Mouse (Mus musculus): ENCODE data around the gene Gm42688. TPM values are rescaled to one million over a fixed set of nuclear protein-coding genes. Genes with fewer than 3 reads are reported as not detected.

The Gm42688 gene
- polyA plus RNA-seq, 1 experiment from 2014 or later = 5.0 TPM

DNA sequence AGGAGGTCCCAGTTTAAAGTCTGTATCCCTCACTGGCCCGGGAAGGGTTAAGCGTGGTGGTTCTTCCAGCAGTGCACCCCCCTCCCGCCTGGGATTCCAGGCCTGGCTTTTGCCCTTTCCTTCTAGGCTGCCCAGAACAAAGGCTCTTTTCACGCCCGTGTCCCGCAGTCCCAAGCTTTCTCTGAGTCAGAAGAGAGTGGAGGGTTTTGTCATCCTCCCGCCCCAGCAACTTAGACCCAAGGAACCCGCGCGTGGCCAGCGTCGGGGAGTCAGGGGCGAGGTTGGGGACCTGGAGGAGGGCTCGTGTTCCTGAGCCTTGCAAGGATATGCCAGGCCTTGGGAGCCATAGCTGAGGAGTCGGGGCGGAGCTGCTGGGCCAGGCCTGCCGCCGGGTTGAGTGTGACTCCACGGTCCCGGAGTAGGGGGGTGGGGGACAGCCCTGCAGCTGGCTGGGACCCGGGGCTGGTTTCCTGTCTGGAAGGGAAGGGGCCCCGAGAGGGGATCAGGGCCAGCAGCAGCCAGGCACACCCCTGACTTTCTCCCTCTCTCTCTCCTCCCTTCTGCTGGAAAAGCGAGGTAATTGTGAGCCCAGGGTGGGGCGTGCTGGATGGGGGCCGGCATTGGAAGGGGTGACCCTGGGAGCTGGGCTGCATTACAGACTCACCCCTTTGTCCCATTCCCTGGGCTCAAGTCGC, 35.6 kb downstream of the Gm42688 start:
- peak overlapping the region; percentile 47 for H3K4me3 ChIP-seq (replicated peaks)
- peaks cover 21% of the 10 kb centered on the region for H3K27me3 ChIP-seq
- H3K4me2 ChIP-seq (replicated peaks) = peak overlapping the region; percentile 67
- H3K27ac ChIP-seq = peak overlapping the region; percentile 93
- no peaks in the 10 kb centered on the region for H3K36me3 ChIP-seq
- WGBS = 1% methylated on average over 26 of the region's 26 CpGs
- H3K9me3 ChIP-seq = no peaks in the 10 kb centered on the region
- peak; percentile 78 for ATAC-seq
- peaks cover 45% of the 10 kb centered on the region for H3K4me1 ChIP-seq (replicated peaks)
- peak overlapping the region; percentile 80 for H3K9ac ChIP-seq (replicated peaks)

DNA sequence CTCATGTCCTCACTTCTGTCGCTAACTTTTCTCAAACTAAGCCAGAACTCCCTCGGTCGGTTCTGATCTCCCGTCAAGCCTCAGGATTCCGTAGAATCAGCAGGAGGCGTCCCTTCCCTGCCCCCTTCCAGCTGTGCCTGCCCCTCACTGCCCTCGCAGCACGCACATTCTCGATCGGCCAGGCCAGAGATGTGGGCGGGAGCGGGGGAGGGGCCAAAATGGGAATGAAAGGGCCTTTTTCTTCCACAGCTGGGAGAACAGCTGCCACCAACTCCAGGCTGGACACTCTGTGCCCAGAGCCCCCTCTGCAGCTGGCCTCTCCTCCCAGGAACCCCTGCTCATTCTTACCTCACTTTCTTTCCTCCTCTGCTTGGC, 36.1 kb downstream of the Gm42688 start:
- peak overlapping the region; percentile 47 for H3K4me3 ChIP-seq (replicated peaks)
- H3K4me2 ChIP-seq (replicated peaks) = peak overlapping the region; percentile 67
- H3K27me3 ChIP-seq = peaks cover 21% of the 10 kb centered on the region
- WGBS = 2% methylated on average over 12 of the region's 12 CpGs
- peaks cover 50% of the 10 kb centered on the region for H3K4me1 ChIP-seq (replicated peaks)
- H3K27ac ChIP-seq = peak overlapping the region; percentile 93
- H3K9ac ChIP-seq (replicated peaks) = peak overlapping the region; percentile 80
- peak; percentile 65 for ATAC-seq
- no peaks in the 10 kb centered on the region for H3K9me3 ChIP-seq
- H3K36me3 ChIP-seq = no peaks in the 10 kb centered on the region

DNA sequence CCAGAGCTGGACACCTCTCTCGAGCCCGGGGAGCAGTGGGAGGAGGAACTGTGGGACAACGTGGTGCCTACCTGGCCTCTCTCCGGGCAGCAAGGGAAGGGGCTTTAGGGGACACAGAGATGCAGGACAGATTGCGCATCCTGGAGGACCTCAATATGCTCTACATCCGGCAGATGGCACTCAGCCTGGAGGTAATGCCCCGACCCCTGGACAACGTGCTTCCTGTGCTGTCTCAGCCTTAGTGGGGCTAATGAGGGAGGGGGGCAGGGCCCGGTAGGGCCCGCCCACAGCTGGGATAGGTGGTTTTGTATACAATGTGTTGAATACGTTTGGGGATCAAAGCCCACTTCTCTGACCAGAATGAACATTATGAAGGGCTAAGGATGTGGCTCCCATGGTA, 36.6 kb downstream of the Gm42688 start:
- under 1% methylated on average over 11 of the region's 11 CpGs for WGBS
- H3K9me3 ChIP-seq = no peaks in the 10 kb centered on the region
- H3K4me3 ChIP-seq (replicated peaks) = peak overlapping the region; percentile 47
- H3K9ac ChIP-seq (replicated peaks) = peak overlapping the region; percentile 80
- peaks cover 54% of the 10 kb centered on the region for H3K4me1 ChIP-seq (replicated peaks)
- peak; percentile 29 for ATAC-seq
- H3K27me3 ChIP-seq = peaks cover 21% of the 10 kb centered on the region
- no peaks in the 10 kb centered on the region for H3K36me3 ChIP-seq
- peak overlapping the region; percentile 67 for H3K4me2 ChIP-seq (replicated peaks)
- H3K27ac ChIP-seq = peak overlapping the region; percentile 93

DNA sequence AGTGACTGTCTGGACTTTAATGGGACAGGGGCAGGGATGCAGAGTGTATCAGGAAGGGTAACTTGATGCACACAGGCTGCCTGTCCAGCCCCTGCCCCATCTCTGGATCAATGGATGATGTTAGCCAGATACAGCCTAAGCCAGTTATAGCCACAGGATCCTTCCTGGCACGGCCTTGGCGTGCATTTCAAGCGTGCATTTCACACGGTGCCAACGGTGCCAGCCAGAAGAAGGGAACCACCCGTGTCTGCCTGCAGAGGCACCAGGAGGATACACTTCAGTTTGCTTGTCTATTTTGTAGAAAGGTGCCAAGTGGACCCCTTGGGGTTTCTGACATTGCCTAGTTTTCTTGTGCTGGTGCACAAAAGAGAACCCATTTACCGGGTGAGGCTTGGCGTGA, 38.6 kb downstream of the Gm42688 start:
- Histone ChIP-seq H3K9ac (replicated peaks) (no peak overlapping the region), H3K27ac (no peak overlapping the region), H3K4me2 (replicated peaks) (no peak overlapping the region), H3K4me1 (replicated peaks) (peaks cover 55% of the 10 kb centered on the region), H3K36me3 (no peaks in the 10 kb centered on the region), H3K4me3 (replicated peaks) (no peak overlapping the region), H3K27me3 (peaks cover 18% of the 10 kb centered on the region), H3K9me3 (no peaks in the 10 kb centered on the region)
- ATAC-seq = no peak
- WGBS = 96% methylated on average over 8 of the region's 8 CpGs

DNA sequence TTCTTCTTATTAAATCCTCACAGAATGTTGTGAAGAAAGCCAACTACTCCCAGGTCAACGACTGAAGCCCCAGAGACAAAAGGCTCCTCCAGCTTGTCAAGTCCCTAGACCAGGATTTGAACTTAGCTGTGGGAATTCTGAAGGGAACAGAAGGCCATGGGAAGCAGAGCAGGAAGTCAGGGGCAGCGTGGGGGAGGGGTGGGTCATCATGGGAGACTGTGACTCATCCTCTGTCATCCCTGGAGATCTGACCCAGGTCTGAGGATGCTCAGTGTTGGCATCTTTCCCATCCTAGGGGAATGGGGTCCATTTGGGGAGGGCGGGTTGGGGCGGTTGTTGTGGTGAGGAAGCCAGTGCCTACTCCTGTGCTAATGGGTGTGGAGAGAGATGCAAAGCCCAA, 40.2 kb downstream of the Gm42688 start:
- no peak overlapping the region for H3K27ac ChIP-seq
- peaks cover 43% of the 10 kb centered on the region for H3K4me1 ChIP-seq (replicated peaks)
- H3K9ac ChIP-seq (replicated peaks) = peak overlapping the region; percentile 65
- H3K36me3 ChIP-seq = 0 out of 2 replicates have a peak, but pooled peaks cover under 1% of the 10 kb centered on the region
- ATAC-seq = no peak
- H3K4me2 ChIP-seq (replicated peaks) = peak overlapping the region; percentile 66
- H3K4me3 ChIP-seq (replicated peaks) = no peak overlapping the region; the same call in 1 of the 2 replicates
- H3K27me3 ChIP-seq = 0 out of 2 replicates have a peak, but pooled peaks cover 2% of the 10 kb centered on the region
- H3K9me3 ChIP-seq = no peaks in the 10 kb centered on the region
- 29% methylated on average over 4 of the region's 4 CpGs for WGBS

DNA sequence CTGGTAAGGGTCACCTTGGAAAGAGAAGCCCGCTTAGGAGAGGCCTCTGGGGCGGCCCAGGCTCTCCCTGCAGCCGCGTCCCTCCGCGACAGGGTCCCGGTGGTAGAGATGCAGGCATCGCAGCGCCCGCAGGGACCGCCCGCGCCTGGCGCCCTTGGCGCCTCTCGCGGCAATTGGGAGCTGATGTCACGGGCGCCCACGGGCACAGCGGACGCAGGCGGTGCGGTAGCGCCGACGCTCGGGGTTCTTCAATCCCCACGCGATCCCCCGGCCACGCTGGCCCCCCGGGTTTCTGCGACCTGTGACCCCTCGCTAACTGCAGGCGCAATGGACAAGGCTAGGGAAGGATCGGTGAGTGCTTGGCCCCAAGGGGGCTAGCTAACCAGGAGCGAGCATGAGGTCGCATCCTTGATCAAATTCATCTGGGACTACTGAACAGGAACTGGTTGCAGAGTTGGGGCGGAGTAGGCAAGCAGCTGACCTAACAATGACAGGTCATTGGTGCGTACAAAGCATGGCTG, 40.9 kb downstream of the Gm42688 start:
- Histone ChIP-seq H3K4me2 (replicated peaks) (peak overlapping the region; percentile 66), H3K9ac (replicated peaks) (peak overlapping the region; percentile 65), H3K4me1 (replicated peaks) (peaks cover 37% of the 10 kb centered on the region), H3K27me3 (0 out of 2 replicates have a peak, but pooled peaks cover 2% of the 10 kb centered on the region), H3K36me3 (0 out of 2 replicates have a peak, but pooled peaks cover 4% of the 10 kb centered on the region), H3K27ac (no peak overlapping the region), H3K4me3 (replicated peaks) (peak overlapping the region; percentile 37), H3K9me3 (no peaks in the 10 kb centered on the region)
- 2% methylated on average over 41 of the region's 41 CpGs for WGBS
- no peak for ATAC-seq

DNA sequence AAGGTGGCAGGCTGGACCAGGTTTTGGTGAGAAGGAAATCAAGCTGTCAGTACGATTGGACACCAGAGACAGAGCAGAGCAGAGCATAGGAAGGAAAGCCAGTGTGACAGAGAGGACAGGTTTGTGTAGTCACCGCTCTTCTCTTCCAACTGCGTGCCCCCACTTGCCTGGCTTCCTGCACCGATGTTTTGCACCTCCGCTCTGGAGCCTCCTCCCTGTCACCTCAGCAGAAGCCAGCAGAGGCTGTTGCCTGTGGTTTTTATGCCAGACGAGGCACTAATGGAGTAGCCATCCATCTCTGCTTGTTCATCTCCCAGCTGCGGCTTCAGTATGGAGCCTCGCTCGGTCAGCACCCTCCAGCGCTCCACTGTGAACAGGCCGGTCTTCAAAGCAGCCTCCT, 41.5 kb downstream of the Gm42688 start:
- Histone ChIP-seq H3K9ac (replicated peaks) (no peak overlapping the region), H3K27me3 (0 out of 2 replicates have a peak, but pooled peaks cover 2% of the 10 kb centered on the region), H3K9me3 (no peaks in the 10 kb centered on the region), H3K4me2 (replicated peaks) (peak overlapping the region; percentile 66; the same call in 1 of the 2 replicates), H3K4me1 (replicated peaks) (peaks cover 31% of the 10 kb centered on the region), H3K36me3 (peaks cover 9% of the 10 kb centered on the region; the same call in 1 of the 2 replicates), H3K4me3 (replicated peaks) (no peak overlapping the region), H3K27ac (no peak overlapping the region)
- no peak for ATAC-seq
- 51% methylated on average over 11 of the region's 11 CpGs for WGBS

DNA sequence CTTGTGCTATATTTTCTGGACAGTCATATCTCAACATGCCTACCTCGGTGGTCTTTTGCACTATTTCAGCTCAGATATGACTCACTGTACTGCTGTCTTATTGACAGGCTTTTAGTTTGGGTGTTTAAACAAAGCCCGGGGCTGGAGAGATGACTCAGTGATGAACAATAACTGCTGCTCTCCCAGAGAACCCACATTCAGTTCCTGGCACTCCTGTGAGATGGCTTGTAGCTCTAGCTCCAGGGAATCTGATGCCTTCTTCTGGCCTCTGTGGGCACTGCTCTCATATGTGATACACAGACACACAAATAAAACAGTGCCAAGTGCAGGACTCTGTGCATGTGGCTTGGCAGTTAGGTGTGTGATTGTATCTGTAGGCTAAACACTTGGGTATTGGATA, 43.8 kb downstream of the Gm42688 start:
- H3K36me3 ChIP-seq = peaks cover 21% of the 10 kb centered on the region
- 0 out of 2 replicates have a peak, but pooled peaks cover 2% of the 10 kb centered on the region for H3K27me3 ChIP-seq
- WGBS = 91% methylated on average over 2 of the region's 2 CpGs
- ATAC-seq = no peak
- H3K9me3 ChIP-seq = no peaks in the 10 kb centered on the region
- no peak overlapping the region for H3K4me3 ChIP-seq (replicated peaks)
- H3K9ac ChIP-seq (replicated peaks) = no peak overlapping the region
- H3K27ac ChIP-seq = no peak overlapping the region
- no peak overlapping the region for H3K4me2 ChIP-seq (replicated peaks)
- peaks cover 15% of the 10 kb centered on the region for H3K4me1 ChIP-seq (replicated peaks)

DNA sequence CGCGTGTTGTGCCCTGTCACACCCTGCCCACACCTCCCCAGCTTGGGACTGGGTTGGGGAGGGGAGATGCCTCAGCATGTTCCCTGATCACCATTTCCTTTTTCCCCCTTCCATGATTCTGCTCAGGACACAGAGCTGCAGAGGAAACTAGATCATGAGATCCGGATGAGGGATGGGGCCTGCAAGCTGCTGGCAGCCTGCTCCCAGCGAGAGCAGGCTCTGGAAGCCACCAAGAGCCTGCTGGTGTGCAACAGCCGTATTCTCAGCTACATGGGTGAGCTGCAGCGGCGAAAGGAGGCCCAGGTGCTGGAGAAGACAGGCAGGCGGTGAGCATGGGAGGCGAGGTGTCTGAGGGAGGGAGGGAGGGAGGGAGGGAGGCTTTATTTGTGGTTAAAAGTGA, 44.4 kb downstream of the Gm42688 start:
- 0 out of 2 replicates have a peak, but pooled peaks cover 2% of the 10 kb centered on the region for H3K27me3 ChIP-seq
- no peak overlapping the region; the same call in 1 of the 2 replicates for H3K9ac ChIP-seq (replicated peaks)
- peaks cover 15% of the 10 kb centered on the region for H3K4me1 ChIP-seq (replicated peaks)
- no peaks in the 10 kb centered on the region for H3K9me3 ChIP-seq
- WGBS = 76% methylated on average over 9 of the region's 9 CpGs
- no peak overlapping the region for H3K4me3 ChIP-seq (replicated peaks)
- H3K27ac ChIP-seq = no peak overlapping the region
- H3K4me2 ChIP-seq (replicated peaks) = no peak overlapping the region
- peaks cover 22% of the 10 kb centered on the region for H3K36me3 ChIP-seq
- no peak for ATAC-seq

DNA sequence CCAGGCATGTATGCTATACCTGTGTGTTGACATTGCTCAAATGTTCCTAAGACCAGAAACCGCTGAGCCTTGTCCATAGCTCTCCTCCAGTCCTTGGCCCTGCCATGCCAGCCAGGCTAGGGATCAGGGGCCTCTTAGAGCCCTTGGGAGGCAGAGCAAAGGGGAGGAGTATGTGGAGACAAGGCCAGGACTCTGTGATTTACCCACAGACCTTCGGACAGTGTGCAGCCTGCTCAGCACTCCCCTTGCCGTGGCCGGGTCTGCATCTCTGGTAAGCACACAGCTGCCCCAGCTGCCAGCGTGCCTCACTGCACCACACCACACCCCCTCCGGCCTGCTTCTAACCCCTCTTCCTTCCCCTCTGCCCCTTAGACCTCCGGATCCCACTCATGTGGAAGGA, 45.9 kb downstream of the Gm42688 start:
- no peaks in the 10 kb centered on the region for H3K27me3 ChIP-seq
- no peaks in the 10 kb centered on the region for H3K9me3 ChIP-seq
- no peak overlapping the region for H3K9ac ChIP-seq (replicated peaks)
- ATAC-seq = no peak
- H3K27ac ChIP-seq = no peak overlapping the region
- 41% methylated on average over 7 of the region's 7 CpGs for WGBS
- peaks cover 18% of the 10 kb centered on the region for H3K4me1 ChIP-seq (replicated peaks)
- H3K4me2 ChIP-seq (replicated peaks) = no peak overlapping the region
- H3K4me3 ChIP-seq (replicated peaks) = no peak overlapping the region
- peaks cover 23% of the 10 kb centered on the region for H3K36me3 ChIP-seq

DNA sequence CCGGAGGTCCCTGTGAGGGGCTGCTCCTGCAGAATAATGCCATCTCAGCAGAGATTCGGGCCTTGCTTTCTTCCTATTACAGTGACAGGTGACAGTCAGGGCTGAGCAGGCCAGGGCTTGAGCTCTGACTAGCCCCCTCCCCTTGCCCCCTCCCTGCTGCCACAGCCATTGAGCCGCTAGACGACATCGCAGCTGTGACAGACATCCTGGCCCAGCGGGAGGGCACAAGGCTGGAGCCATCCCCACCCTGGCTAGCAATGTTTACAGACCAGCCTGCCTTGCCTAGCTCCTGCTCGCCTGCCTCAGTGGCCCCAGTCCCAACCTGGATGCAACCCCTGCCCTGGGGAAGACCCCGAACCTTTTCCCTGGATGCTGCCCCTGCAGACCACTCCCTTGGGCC, 50.3 kb downstream of the Gm42688 start:
- Histone ChIP-seq H3K36me3 (peaks cover 35% of the 10 kb centered on the region), H3K9ac (replicated peaks) (peak overlapping the region; percentile 48), H3K4me2 (replicated peaks) (no peak overlapping the region), H3K27me3 (no peaks in the 10 kb centered on the region), H3K4me3 (replicated peaks) (no peak overlapping the region), H3K27ac (no peak overlapping the region), H3K9me3 (no peaks in the 10 kb centered on the region), H3K4me1 (replicated peaks) (peaks cover 32% of the 10 kb centered on the region)
- ATAC-seq = no peak
- WGBS = 27% methylated on average over 8 of the region's 8 CpGs

DNA sequence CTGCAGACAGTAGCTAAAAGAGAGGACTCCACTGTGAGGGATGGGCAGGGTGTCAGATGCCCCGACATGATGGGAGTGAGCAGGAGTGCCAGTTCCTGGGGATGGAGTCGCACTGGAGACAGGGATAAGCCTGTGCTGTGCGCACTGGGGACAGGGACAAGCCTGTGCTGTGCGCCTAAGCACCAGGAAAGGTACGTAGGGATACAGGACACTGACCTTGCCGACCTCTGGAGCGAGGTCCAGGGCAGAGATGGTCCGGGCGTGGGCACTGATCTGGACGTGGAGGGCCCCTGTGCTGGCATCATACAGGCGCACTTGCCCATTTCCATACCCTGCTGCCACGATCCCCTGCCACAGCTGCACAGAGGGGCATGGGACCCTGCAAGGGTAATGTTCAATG, 51.6 kb downstream of the Gm42688 start:
- no peak overlapping the region for H3K9ac ChIP-seq (replicated peaks)
- H3K27me3 ChIP-seq = no peaks in the 10 kb centered on the region
- 90% methylated on average over 12 of the region's 12 CpGs for WGBS
- H3K36me3 ChIP-seq = peaks cover 26% of the 10 kb centered on the region
- H3K4me2 ChIP-seq (replicated peaks) = no peak overlapping the region
- H3K4me3 ChIP-seq (replicated peaks) = no peak overlapping the region
- no peaks in the 10 kb centered on the region for H3K9me3 ChIP-seq
- H3K4me1 ChIP-seq (replicated peaks) = peaks cover 32% of the 10 kb centered on the region
- no peak for ATAC-seq
- no peak overlapping the region for H3K27ac ChIP-seq
